Mouse (Mus musculus) intestine, embryonic 14.5 days (tissue): ENCODE measurements around the gene Zfp663. TPM values are rescaled to one million over a fixed set of nuclear protein-coding genes. Genes with fewer than 3 reads are reported as not detected.

Experiments
- ATAC-seq: fragments of 200-750 bp; cut with Nextera tagmentation; replicated peaks from 2 replicates; pipeline ENCODE4 v1.8.0; 2017; ENCODE audit warnings: low read depth, moderate number of reproducible peaks, moderate TSS enrichment, moderate library complexity; ENCODE audit not compliant: low FRiP score, low TSS enrichment
- DNase-seq: peaks from one replicate; pipeline ENCODE4 v3.0.0-alpha.2; 2018; ENCODE audit warnings: low spot score
- H3K27ac ChIP-seq: fragments of 300-500 bp; sonication (generic); 2 replicates; pipeline ENCODE4 v1.5.1; 2014; ENCODE audit warnings: low read depth, mild to moderate bottlenecking, control low read depth
- H3K27me3 ChIP-seq: fragments of 300-500 bp; sonication (generic); replicated peaks from 2 replicates; pipeline ENCODE4 v1.6.1; 2014; ENCODE audit warnings: low read length, control low read depth; ENCODE audit not compliant: control insufficient read depth, insufficient read depth
- H3K36me3 ChIP-seq: fragments of 300-500 bp; sonication (generic); 2 replicates; pipeline ENCODE4 v1.6.1; 2014; ENCODE audit warnings: low read length, control low read depth; ENCODE audit not compliant: control insufficient read depth, insufficient read depth
- H3K4me1 ChIP-seq: fragments of 300-500 bp; sonication (generic); replicated peaks from 2 replicates; pipeline ENCODE4 v1.6.1; 2014; ENCODE audit warnings: low read length, control low read depth, mixed read lengths; ENCODE audit not compliant: control insufficient read depth, insufficient read depth
- H3K4me2 ChIP-seq: fragments of 300-500 bp; sonication (generic); 2 replicates; pipeline ENCODE4 v1.6.1; 2014; ENCODE audit warnings: low read length
- H3K4me3 ChIP-seq: fragments of 300-500 bp; sonication (generic); 2 replicates; pipeline ENCODE4 v1.5.1; 2014; ENCODE audit warnings: low read depth, low read length, control low read depth, mixed read lengths
- H3K9ac ChIP-seq: fragments of 300-500 bp; sonication (generic); 2 replicates; pipeline ENCODE4 v1.6.1; 2014; ENCODE audit warnings: mild to moderate bottlenecking, low read length
- H3K9me3 ChIP-seq: fragments of 300-500 bp; sonication (generic); 2 replicates; pipeline ENCODE4 v1.6.1; 2016; ENCODE audit warnings: low read length, control low read depth; ENCODE audit not compliant: control insufficient read depth
- WGBS: fragments of 180-500 bp; shearing (Covaris S2); extraction: QIAGEN DNeasy Blood & Tissue Kit; methylation state at CpG from one replicate; pipeline ENCODE4 v1.1.7; 2014; 5-methylcytosine and 5-hydroxymethylcytosine counted together
- polyA plus RNA-seq: library from polyadenylated mRNA; unstranded; fragments of >200 nt; fragmentation: Nextera tagmentation; extraction: Ambion mirVana; gene quantifications from 2 replicates; pipeline ENCODE4 v1.2.1, GENCODE M21; 2014

The Zfp663 gene
- polyA plus RNA-seq, 1 experiment from 2014 or later = 0.72 TPM

GRCm38 (mm10) chr2:165380050-165380449 lies 11.5 kb upstream of the Zfp663 start:
- no peak overlapping the region for H3K9ac ChIP-seq
- no peaks in the 10 kb centered on the region for H3K4me1 ChIP-seq
- H3K4me3 ChIP-seq = no peak overlapping the region
- peaks cover 10% of the 10 kb centered on the region for H3K9me3 ChIP-seq
- H3K4me2 ChIP-seq = no peak overlapping the region
- 94% methylated on average over 25 of the region's 25 CpGs for WGBS
- no peaks in the 10 kb centered on the region for H3K27me3 ChIP-seq
- peaks cover 92% of the 10 kb centered on the region for H3K36me3 ChIP-seq
- ATAC-seq (no peak), DNase-seq (no peak)
- H3K27ac ChIP-seq = no peak overlapping the region

DNA sequence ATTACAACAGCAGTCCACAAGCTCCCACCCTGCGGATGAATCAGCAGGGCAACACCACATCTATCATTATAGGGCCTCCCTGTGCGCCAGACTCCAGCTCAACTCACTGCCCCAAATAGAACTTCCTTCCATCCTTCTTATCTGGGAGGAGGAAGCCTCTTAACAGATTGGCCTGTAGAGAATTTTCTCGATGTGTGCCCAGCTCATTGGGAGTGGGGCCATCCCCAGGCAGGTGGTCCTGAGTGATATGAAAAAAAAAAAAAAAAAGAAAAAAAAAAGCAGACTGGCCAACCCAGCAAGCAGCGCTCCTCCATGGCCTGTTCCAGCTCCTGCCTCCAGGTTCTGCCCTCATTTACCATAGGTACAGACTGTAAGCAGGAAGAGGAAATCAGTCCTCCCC lies 7.5 kb upstream of the Zfp663 start:
- 81% methylated on average over 4 of the region's 4 CpGs for WGBS
- Histone ChIP-seq H3K4me2 (no peak overlapping the region), H3K4me1 (no peaks in the 10 kb centered on the region), H3K9me3 (peaks cover 7% of the 10 kb centered on the region), H3K27ac (no peak overlapping the region), H3K36me3 (peaks cover 55% of the 10 kb centered on the region), H3K9ac (no peak overlapping the region), H3K4me3 (no peak overlapping the region), H3K27me3 (no peaks in the 10 kb centered on the region)
- DNase-seq (no peak), ATAC-seq (no peak)

DNA sequence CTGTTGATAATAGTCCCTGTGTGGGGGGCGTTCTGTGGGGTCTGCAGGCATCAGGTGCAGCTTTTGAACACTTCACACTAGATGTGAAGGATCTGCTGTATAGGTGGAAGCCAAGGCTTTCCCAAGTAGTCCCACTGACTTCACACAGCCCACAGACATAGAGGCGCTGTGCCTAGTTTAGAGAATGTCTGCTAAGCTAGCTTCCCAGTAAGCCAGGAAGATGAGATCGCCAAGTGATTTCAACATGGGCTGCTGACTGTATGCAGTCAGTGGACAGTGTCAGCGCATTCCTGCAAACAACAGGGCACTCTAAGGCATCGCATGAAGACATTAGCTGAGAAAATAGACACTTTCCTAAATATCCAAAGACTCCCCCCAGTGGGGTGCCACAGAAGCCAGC lies 6.9 kb upstream of the Zfp663 start:
- H3K27me3 ChIP-seq = no peaks in the 10 kb centered on the region
- H3K4me1 ChIP-seq = no peaks in the 10 kb centered on the region
- H3K9ac ChIP-seq = no peak overlapping the region
- ATAC-seq (no peak), DNase-seq (no peak)
- H3K27ac ChIP-seq = no peak overlapping the region
- H3K4me2 ChIP-seq = no peak overlapping the region
- H3K4me3 ChIP-seq = no peak overlapping the region
- peaks cover 1% of the 10 kb centered on the region; the same call in 1 of the 2 replicates for H3K9me3 ChIP-seq
- peaks cover 50% of the 10 kb centered on the region for H3K36me3 ChIP-seq
- WGBS = 87% methylated on average over 5 of the region's 5 CpGs

DNA sequence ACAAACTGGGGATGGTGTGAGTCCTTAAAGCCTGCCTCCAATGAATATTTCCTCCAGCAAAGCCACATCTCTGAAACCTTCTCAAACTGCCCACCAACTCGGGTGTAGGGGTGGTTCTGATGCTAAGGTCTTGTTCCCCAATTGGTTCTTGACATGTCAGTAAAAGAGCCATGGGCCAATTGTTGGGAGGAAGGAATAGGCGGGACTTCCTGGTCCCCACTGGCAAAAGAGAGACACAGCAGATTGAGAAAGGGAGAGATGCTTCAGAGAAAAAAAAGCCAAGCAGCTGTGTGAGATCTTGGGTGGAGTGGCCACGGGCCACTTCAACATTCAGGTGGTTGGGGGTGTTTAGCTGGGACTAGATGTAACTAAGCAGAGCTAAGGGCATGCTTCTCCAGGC lies 2.5 kb upstream of the Zfp663 start:
- Histone ChIP-seq H3K36me3 (peaks cover 9% of the 10 kb centered on the region; the same call in 1 of the 2 replicates), H3K4me3 (no peak overlapping the region), H3K27me3 (peaks cover 13% of the 10 kb centered on the region), H3K4me2 (no peak overlapping the region), H3K9ac (no peak overlapping the region), H3K9me3 (no peaks in the 10 kb centered on the region), H3K4me1 (peaks cover 21% of the 10 kb centered on the region), H3K27ac (no peak overlapping the region)
- no peak for ATAC-seq
- 20% methylated on average over 3 of the region's 3 CpGs for WGBS
- no peak for DNase-seq

- WGBS = 77% methylated on average over 3 of the region's 3 CpGs
- Histone ChIP-seq H3K4me1 (peaks cover 21% of the 10 kb centered on the region), H3K36me3 (peaks cover 6% of the 10 kb centered on the region; the same call in 1 of the 2 replicates), H3K9ac (no peak overlapping the region), H3K27ac (no peak overlapping the region), H3K4me3 (no peak overlapping the region), H3K27me3 (peaks cover 13% of the 10 kb centered on the region), H3K9me3 (no peaks in the 10 kb centered on the region), H3K4me2 (no peak overlapping the region)
- DNase-seq (no peak), ATAC-seq (no peak)
Observed at GRCm38 (mm10) chr2:165370348-165370747, 1.8 kb upstream of the Zfp663 start.

GRCm38 (mm10) chr2:165367868-165368439 lies 575 bp downstream of the Zfp663 start:
- Histone ChIP-seq H3K27ac (no peak overlapping the region), H3K4me2 (peak overlapping the region; percentile 51), H3K9ac (no peak overlapping the region), H3K27me3 (peaks cover 17% of the 10 kb centered on the region), H3K4me1 (peaks cover 21% of the 10 kb centered on the region), H3K36me3 (no peaks in the 10 kb centered on the region), H3K4me3 (peak overlapping the region; percentile 20), H3K9me3 (no peaks in the 10 kb centered on the region)
- no peak for ATAC-seq
- WGBS = 3% methylated on average over 13 of the region's 13 CpGs
- DNase-seq = no peak

DNA sequence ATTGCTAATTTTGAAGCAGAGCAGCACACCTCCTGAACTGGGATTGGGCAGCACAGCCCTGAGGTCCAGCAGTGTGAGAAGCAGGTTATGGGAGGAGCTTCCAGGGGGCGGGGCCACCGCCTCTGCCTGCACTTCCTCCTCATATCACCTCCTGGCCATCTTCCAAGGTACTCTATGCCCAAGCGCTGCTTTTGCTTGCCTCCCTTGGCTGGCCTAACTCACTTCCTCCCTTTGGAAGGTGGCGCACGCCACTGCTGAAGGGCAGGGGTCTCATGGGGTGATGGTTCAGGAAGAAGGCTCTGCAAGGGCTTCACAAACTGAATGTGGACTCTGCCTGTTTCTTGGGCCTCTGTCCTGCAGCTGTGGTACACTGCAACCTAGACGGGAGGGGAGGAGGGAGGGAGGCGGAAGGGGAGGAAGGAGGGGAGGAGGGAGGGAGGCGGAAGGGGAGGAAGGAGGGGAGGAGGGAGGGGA lies 1.4 kb downstream of the Zfp663 start:
- H3K4me1 ChIP-seq = peaks cover 21% of the 10 kb centered on the region
- WGBS = 4% methylated on average over 6 of the region's 8 CpGs
- DNase-seq (peak; percentile 67), ATAC-seq (peak; percentile 45)
- no peak overlapping the region for H3K4me3 ChIP-seq
- 0 out of 2 replicates have a peak overlapping the region, but pooled peaks have one; percentile 13 for H3K9ac ChIP-seq
- H3K9me3 ChIP-seq = no peaks in the 10 kb centered on the region
- H3K36me3 ChIP-seq = no peaks in the 10 kb centered on the region
- peaks cover 17% of the 10 kb centered on the region for H3K27me3 ChIP-seq
- peak overlapping the region; percentile 25; the same call in 1 of the 2 replicates for H3K4me2 ChIP-seq
- H3K27ac ChIP-seq = no peak overlapping the region

- peaks cover 17% of the 10 kb centered on the region for H3K27me3 ChIP-seq
- no peak overlapping the region for H3K9ac ChIP-seq
- peaks cover 21% of the 10 kb centered on the region for H3K4me1 ChIP-seq
- no peak overlapping the region for H3K27ac ChIP-seq
- H3K9me3 ChIP-seq = no peaks in the 10 kb centered on the region
- H3K4me3 ChIP-seq = no peak overlapping the region
- ATAC-seq (0 out of 2 replicates have a peak, but pooled peaks have one; percentile 38), DNase-seq (peak; percentile 84)
- H3K4me2 ChIP-seq = 0 out of 2 replicates have a peak overlapping the region, but pooled peaks have one; percentile 20
- WGBS = 14% methylated on average over 21 of the region's 21 CpGs
- no peaks in the 10 kb centered on the region for H3K36me3 ChIP-seq
Observed at GRCm38 (mm10) chr2:165364334-165365091, 4.0 kb downstream of the Zfp663 start.
